Mouse (Mus musculus) G1E (cell line): Measurements from ENCODE around the gene Krt25. TPM values are rescaled to one million over a fixed set of nuclear protein-coding genes. Genes with fewer than 3 reads are reported as not detected.

Source experiments
- ATAC-seq: 2 replicates; pipeline ENCODE4 v1.8.0; 2016; ENCODE audit warnings: mild to moderate bottlenecking; ENCODE audit not compliant: insufficient number of reproducible peaks, poor library complexity, low FRiP score, severe bottlenecking; ENCODE audit errors: extremely low read depth
- DNase-seq: peaks from one replicate; pipeline ENCODE4 v3.0.0; 2012; ENCODE audit warnings: low spot score
- H3K27me3 ChIP-seq: 2 replicates; pipeline ENCODE4 v1.6.1; 2012; ENCODE audit warnings: mild to moderate bottlenecking, low read length, inconsistent platforms; ENCODE audit not compliant: insufficient read depth
- H3K36me3 ChIP-seq: replicated peaks from 2 replicates; pipeline ENCODE3; 2012; ENCODE audit warnings: mild to moderate bottlenecking, inconsistent platforms
- H3K4me1 ChIP-seq: 2 replicates; pipeline ENCODE4 v1.6.1; 2012; ENCODE audit warnings: low read depth, low read length, inconsistent platforms, mixed read lengths; ENCODE audit not compliant: insufficient read depth
- H3K4me3 ChIP-seq: 2 replicates; pipeline ENCODE4 v1.5.1; 2012; ENCODE audit warnings: low read depth, mild to moderate bottlenecking, inconsistent platforms, low read length, moderate library complexity, mixed read lengths
- H3K9me3 ChIP-seq: replicated peaks from 2 replicates; pipeline ENCODE4 v1.6.1; 2012; ENCODE audit warnings: inconsistent platforms
- CTCF ChIP-seq: IDR thresholded peaks from 2 replicates; pipeline ENCODE4 v1.5.1; 2012; ENCODE audit warnings: low read depth, low read length, inconsistent platforms, mixed read lengths
- GATA1 ChIP-seq: IDR thresholded peaks from 2 replicates; pipeline ENCODE4 v1.6.1; 2012; ENCODE audit warnings: borderline replicate concordance, low read length, inconsistent platforms, mixed read lengths
- GATA2 ChIP-seq: IDR thresholded peaks from 2 replicates; pipeline ENCODE4 v1.6.1; 2012; ENCODE audit warnings: low read depth, low read length, inconsistent platforms, borderline replicate concordance
- POLR2AphosphoS5 ChIP-seq: IDR thresholded peaks from 2 replicates; pipeline ENCODE4 v1.6.1; 2012; ENCODE audit warnings: low read depth, low read length, inconsistent platforms; ENCODE audit not compliant: insufficient replicate concordance
- TAL1 ChIP-seq: conservative IDR thresholded peaks from 2 replicates; pipeline ENCODE4 v1.6.1; 2012; ENCODE audit warnings: low read depth, low read length, inconsistent platforms, mixed read lengths
- polyA plus RNA-seq: library from polyadenylated mRNA; stranded (reverse); fragments of >175 nt; gene quantifications from 2 replicates; pipeline ENCODE4 v1.2.3, GENCODE M21; 2012
- total RNA-seq, 2 experiments: library from RNA; stranded (forward) in 1 of 2; stranded (reverse) in 1 of 2; fragments of 200-1000 nt in 1 of 2; fragments of >200 nt in 1 of 2; fragmentation: Nextera tagmentation in 1 of 2; gene quantifications; 2 replicates each; pipeline ENCODE4 v1.2.3; 2014 to 2017

Krt25 gene
- total RNA-seq (2014; fragmentation: Nextera tagmentation) (not detected in 2 replicates), total RNA-seq (2017) (not detected in 2 replicates), polyA plus RNA-seq (not detected in 2 replicates)

GRCm38 (mm10) chr11:99322851-99323250, at the start of gene Krt25:
Gene Krt25 (minus strand): TSS chr11:99322951.
- ATAC-seq: no peak
- no peaks in the 10 kb centered on the region for H3K36me3 ChIP-seq
- H3K4me3 ChIP-seq: no peak within 1 kb of the TSS
- DNase-seq: no peak
- H3K27me3 ChIP-seq: peaks cover 8% of the 10 kb centered on the region; the same call in 1 of the 2 replicates
- no peaks in the 10 kb centered on the region for H3K4me1 ChIP-seq
- H3K9me3 ChIP-seq: no peaks in the 10 kb centered on the region
- TF ChIP-seq CTCF: no peak
- no peak for TF ChIP-seq POLR2AphosphoS5
- no peak for TF ChIP-seq GATA1
- no peak for TF ChIP-seq TAL1

- TF ChIP-seq TAL1 (no peak), POLR2AphosphoS5 (no peak), GATA1 (no peak), CTCF (no peak), GATA2 (no peak)
- peaks cover 10% of the 10 kb centered on the region; the same call in 1 of the 2 replicates for H3K27me3 ChIP-seq
- no peaks in the 10 kb centered on the region for H3K9me3 ChIP-seq
- DNase-seq (no peak), ATAC-seq (no peak)
- no peaks in the 10 kb centered on the region for H3K36me3 ChIP-seq
- H3K4me1 ChIP-seq: no peaks in the 10 kb centered on the region
- no peak overlapping the region for H3K4me3 ChIP-seq
These were observed 47.2 kb upstream of the Krt25 start for GRCm38 (mm10) chr11:99369853-99370451.

- DNase-seq (no peak), ATAC-seq (no peak; the same call in 1 of the 2 replicates)
- peaks cover 8% of the 10 kb centered on the region; the same call in 1 of the 2 replicates for H3K27me3 ChIP-seq
- no peaks in the 10 kb centered on the region for H3K4me1 ChIP-seq
- no peak overlapping the region for H3K4me3 ChIP-seq
- TF ChIP-seq GATA2 (no peak), POLR2AphosphoS5 (no peak), TAL1 (no peak), GATA1 (no peak), CTCF (no peak)
- no peaks in the 10 kb centered on the region for H3K36me3 ChIP-seq
- H3K9me3 ChIP-seq: no peaks in the 10 kb centered on the region
These were observed 46.5 kb upstream of the Krt25 start for GRCm38 (mm10) chr11:99369229-99369628.

GRCm38 (mm10) chr11:99366791-99367190, 44.0 kb upstream of the Krt25 start:
- Histone ChIP-seq H3K9me3 (no peaks in the 10 kb centered on the region), H3K4me1 (no peaks in the 10 kb centered on the region), H3K27me3 (peaks cover 8% of the 10 kb centered on the region; the same call in 1 of the 2 replicates), H3K4me3 (no peak overlapping the region), H3K36me3 (no peaks in the 10 kb centered on the region)
- no peak for TF ChIP-seq CTCF
- TF ChIP-seq GATA2: no peak
- TF ChIP-seq POLR2AphosphoS5: no peak
- no peak for TF ChIP-seq TAL1
- no peak for TF ChIP-seq GATA1
- 0 out of 2 replicates have a peak, but pooled peaks have one; percentile 22 for ATAC-seq
- DNase-seq: no peak

- H3K4me3 ChIP-seq: no peak overlapping the region
- ATAC-seq (no peak), DNase-seq (peak; percentile 13)
- H3K27me3 ChIP-seq: 0 out of 2 replicates have a peak, but pooled peaks cover 4% of the 10 kb centered on the region
- H3K36me3 ChIP-seq: no peaks in the 10 kb centered on the region
- H3K4me1 ChIP-seq: no peaks in the 10 kb centered on the region
- H3K9me3 ChIP-seq: no peaks in the 10 kb centered on the region
- TF ChIP-seq GATA2: no peak
- no peak for TF ChIP-seq GATA1
- no peak for TF ChIP-seq POLR2AphosphoS5
- TF ChIP-seq TAL1: no peak
- peak; percentile 18; the same call in 1 of the 2 replicates for TF ChIP-seq CTCF
These were observed 41.7 kb upstream of the Krt25 start for GRCm38 (mm10) chr11:99364412-99364811.

- H3K9me3 ChIP-seq: no peaks in the 10 kb centered on the region
- H3K27me3 ChIP-seq: 0 out of 2 replicates have a peak, but pooled peaks cover 4% of the 10 kb centered on the region
- no peaks in the 10 kb centered on the region for H3K4me1 ChIP-seq
- DNase-seq: no peak
- no peak for ATAC-seq
- TF ChIP-seq POLR2AphosphoS5: no peak
- no peaks in the 10 kb centered on the region for H3K36me3 ChIP-seq
- H3K4me3 ChIP-seq: no peak overlapping the region
These were observed 38.7 kb upstream of the Krt25 start for GRCm38 (mm10) chr11:99361423-99361822.
